Mouse (Mus musculus) cerebellum, postnatal 4 days (tissue): ENCODE results near the gene Arrb1.

ENCODE experiments used
- DNase-seq, 2 experiments: peaks; one replicate each; pipeline ENCODE4 v3.0.0; 2022; ENCODE audit warnings: low spot score in 2 of 2, mixed read lengths in 1 of 2

The Arrb1 gene

GRCm38 (mm10) chr7:99537183-99537756 lies 2.0 kb downstream of the Arrb1 start:
- DNase-seq: no peak

DNA sequence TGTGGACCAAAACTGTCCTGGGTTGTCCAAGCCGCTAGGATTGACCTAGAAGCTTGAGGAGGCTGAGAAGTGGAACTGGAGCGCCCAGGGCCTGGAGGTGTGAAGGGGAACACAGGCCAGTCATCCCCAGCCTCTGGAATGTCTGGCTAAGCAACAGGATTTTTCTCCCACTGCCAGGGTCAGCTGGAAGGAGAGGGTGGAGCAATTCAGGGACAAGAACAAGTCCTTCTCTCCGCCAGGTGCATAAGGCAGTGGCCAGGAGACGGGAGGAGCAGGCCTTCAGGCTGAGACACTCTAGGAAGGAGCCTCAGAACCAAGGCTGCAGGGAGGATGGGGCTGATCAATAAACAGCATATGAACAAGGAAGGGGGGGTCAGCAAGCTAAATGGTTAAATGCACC lies 3.2 kb downstream of the Arrb1 start:
- DNase-seq: no peak

GRCm38 (mm10) chr7:99539201-99539891 lies 4.1 kb downstream of the Arrb1 start:
- DNase-seq: no peak

- DNase-seq: no peak
Observed at GRCm38 (mm10) chr7:99540016-99540415, 4.8 kb downstream of the Arrb1 start.

- no peak for DNase-seq
Observed at GRCm38 (mm10) chr7:99541204-99541603, 5.9 kb downstream of the Arrb1 start.

DNA sequence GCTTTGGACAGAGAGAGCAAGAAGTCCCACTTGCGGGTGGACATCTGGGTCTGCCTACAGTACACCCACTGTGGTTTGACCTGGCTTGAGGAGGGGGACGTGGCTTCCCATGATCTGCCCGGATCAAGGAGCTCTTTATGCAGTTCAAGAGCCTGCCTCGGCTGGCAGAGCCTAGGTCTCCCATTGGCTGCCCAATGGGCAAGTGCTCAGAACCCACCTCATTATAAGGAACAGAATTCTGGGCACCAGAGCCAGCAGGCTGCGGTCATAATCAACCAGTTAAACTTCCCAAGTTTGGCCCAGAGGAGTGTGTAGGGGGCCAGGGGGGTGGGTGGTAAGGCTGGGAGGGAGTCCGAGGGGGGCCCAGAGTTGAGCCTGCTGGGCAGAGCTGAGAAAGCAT lies 9.0 kb downstream of the Arrb1 start:
- DNase-seq: no peak

- DNase-seq: no peak
Observed at GRCm38 (mm10) chr7:99545885-99546745, 10.8 kb downstream of the Arrb1 start.

DNA sequence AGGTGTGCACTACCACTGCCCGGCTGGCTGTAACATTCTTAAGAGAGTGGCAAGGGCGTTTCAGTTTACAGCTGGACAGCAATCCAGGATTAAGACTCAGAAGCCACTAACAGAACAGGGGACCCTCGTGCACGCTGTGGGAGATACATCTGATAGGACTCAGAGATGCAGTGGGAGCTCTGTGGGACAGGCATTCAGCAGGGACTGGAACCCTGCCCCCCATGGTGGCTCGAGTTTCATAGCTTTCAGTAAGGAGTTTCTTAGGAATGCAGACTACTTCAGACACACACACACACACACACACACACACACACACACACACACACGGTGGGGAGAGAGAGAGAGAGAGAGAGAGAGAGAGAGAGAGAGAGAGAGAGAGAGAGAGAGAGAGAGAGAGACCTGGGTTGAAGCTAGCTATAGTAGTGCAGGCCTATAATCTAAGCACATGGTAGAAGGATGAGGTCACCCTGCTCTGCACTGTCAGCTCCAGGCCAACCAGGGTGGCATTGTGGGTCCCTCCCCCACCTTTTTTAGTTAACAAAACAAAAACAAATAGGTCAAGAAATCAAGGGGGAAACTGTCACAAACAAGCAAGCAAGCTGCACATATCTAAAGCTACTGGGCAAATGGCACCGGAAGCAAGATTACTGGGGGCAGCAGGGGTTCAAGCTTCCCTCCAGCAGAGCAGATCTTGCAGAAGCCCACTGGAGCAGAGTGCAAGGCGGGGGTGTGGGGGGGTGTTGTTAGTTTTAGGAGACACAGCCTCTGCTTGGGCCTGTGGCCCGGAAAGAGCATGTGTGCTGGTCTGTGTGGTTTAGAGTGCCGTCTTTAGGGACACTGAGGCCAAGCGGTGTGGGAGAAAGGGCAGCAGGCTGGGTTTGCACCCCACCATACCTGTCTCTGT lies 12.6 kb downstream of the Arrb1 start:
- no peak for DNase-seq

- no peak for DNase-seq
Observed at GRCm38 (mm10) chr7:99549668-99550067, 14.4 kb downstream of the Arrb1 start.

DNA sequence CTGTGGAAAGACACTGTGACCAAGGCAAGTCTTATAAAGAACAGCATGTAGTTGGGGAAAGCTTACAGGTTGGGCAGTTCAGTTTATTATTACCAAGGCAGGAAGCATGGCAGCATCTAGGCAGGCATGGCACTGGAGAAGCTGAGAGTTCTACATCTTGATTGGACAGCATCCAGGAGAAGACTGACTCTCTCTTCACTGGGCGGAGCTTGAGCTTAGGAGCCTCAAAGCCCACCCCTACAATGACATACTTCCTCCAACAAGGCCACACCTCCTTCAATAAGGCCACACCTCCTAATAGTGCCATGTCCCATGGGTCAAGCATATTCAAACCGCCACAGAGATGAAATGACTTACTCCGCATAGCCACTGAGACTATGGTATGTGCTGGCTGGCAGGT lies 16.4 kb downstream of the Arrb1 start:
- no peak for DNase-seq

DNA sequence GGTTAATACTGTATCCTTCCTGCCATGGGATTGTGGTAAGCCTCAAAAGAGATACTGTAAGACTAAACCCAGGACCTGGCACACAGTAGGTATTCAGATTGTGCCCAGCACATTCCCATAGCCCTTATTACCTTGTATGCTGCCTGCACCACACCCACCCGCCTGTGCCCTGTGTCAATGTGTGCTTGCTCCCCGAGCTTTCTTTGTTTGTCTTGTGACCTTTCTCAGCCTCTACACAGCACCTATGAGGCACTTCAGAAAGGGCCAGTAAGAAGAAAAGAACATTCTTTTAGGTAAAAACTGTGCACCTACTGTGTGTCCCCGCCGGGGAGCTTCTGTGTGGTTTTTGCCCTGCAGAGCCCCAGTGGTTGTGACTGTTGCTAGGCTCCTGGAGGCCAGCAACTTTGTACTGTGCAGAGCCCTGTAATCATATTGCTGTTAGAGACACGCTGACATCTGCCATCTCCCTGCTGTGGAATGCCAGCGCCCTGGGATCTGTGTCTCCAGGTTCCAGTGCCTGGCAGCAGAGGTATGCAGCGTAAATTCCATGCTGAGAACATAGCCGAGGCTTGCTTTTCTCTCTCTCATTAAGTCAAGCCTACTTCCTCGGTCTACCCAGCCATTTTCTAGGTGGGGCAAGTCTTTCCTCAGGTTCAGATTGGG lies 18.1 kb downstream of the Arrb1 start:
- DNase-seq: no peak

GRCm38 (mm10) chr7:99553885-99554269 lies 18.6 kb downstream of the Arrb1 start:
- DNase-seq: no peak

DNA sequence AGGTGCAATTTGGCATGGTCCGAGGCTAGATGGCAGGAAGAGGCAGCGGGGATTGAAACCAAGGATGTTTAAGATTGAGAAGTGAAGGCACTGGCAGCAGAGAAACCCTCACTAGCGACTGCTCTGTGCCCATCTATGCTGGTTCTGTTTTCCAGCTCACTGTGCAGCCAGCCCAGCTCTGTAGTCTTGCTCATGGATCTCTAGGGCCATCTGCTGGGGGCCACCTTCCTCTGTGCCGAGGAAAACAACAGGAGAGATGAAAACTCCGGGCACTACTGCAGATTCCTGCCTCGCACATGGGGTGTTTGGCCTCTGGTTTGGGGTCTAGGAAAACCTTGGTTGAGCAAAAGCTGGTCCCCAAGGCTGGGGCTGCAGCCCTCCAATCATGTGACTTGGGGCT lies 20.6 kb downstream of the Arrb1 start:
- DNase-seq: peak in 1 of 2 experiments; percentile 49

DNA sequence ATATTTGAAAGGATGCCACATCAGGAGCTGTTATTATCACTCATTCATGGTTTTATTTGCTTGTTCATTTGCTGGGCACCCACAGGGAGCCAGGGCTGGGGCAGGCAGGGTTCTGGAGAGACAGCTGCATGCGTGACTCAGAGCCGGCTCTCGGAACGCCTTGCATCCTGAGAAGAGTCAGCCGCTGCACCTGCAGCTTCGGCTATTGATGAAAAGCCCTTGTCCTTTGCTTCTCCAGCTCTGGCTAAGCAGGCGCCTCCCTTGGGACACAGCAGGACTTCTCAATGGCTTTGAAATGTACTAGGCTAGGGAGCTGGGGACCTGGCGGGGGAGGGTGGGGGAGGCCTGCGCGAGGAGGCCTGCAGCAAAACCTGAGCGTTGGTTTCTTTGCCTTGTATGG lies 23.8 kb downstream of the Arrb1 start:
- no peak for DNase-seq

DNA sequence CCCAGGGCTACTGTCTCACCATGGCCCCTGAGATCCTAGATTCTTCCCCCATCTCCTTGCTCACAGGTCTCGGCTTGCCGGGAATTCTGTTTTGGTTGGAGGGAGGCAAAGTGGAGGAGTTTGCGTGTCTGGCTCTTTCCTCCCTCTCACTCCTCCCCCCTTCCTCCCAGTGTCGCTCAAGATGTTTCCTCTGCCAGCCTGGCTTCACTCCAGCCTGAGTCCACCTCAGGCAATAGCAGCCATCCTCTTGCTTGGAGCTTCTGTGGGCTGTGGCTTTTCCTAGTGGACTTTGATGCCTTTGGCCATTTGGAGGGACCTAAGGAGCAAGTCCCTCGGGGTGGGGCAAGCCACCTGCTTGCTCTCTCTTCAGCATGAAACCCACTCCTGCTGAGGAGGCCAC lies 27.2 kb downstream of the Arrb1 start:
- DNase-seq: peak in 1 of 2 experiments; percentile 50

- DNase-seq: peak in 1 of 2 experiments; percentile 30
Observed at GRCm38 (mm10) chr7:99563224-99563623, 28.0 kb downstream of the Arrb1 start.

DNA sequence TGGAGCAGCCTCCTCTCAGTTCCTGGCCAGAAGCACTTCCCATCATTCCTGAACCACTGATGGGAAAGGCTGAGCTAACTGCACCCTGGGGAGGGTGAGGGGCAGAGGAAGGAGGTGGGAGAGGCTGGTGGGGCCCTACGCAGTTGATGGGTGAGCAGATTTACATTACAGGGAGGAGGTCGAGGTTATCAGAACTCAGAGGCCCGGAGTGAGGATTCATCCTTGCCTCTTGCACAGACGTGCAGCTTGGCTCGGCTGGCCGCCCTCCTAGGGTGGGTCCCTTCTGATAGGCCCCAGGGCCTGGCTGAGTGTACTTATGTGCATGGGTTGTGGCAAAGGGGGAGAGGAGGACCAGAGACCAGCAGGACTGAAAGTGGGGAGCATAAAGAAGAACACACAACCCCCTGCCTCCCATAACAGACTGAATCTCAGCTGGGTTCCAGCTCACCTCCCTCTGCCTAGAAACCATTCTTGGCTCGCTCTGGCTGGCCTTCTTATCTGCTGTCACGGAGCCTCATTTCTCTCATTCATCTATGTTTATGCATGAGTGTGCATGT lies 30.1 kb downstream of the Arrb1 start:
- no peak for DNase-seq

GRCm38 (mm10) chr7:99570680-99571079 lies 35.4 kb downstream of the Arrb1 start:
- no peak for DNase-seq

- DNase-seq: no peak
Observed at GRCm38 (mm10) chr7:99572931-99573330, 37.7 kb downstream of the Arrb1 start.

GRCm38 (mm10) chr7:99573351-99573750 lies 38.1 kb downstream of the Arrb1 start:
- no peak for DNase-seq

DNA sequence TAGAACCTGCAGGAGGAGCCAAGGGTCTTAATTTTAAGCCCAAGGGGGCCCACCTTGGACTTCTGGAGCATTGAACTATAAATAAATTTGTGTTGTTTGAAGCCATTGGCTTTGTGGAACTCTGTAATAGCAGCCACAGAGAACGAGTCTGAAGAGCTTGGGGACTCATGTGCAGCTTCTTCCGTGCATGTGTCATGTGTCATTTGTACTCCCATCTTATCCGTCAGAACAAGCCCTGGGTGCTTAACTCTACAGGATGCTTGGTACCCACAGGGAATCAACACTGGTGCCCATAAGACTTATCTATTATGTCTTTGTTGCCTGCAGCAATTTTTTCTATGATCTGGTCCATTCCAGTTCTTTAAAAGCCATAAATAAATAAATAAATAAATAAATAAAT lies 43.0 kb downstream of the Arrb1 start:
- no peak for DNase-seq
